Mouse (Mus musculus): Measurements from ENCODE around the gene Lemd2. TPM values are rescaled to one million over a fixed set of nuclear protein-coding genes. Genes with fewer than 3 reads are reported as not detected.

Gene Lemd2
- polyA plus RNA-seq, 2 experiments, result 21.2 to 93.5 TPM

DNA sequence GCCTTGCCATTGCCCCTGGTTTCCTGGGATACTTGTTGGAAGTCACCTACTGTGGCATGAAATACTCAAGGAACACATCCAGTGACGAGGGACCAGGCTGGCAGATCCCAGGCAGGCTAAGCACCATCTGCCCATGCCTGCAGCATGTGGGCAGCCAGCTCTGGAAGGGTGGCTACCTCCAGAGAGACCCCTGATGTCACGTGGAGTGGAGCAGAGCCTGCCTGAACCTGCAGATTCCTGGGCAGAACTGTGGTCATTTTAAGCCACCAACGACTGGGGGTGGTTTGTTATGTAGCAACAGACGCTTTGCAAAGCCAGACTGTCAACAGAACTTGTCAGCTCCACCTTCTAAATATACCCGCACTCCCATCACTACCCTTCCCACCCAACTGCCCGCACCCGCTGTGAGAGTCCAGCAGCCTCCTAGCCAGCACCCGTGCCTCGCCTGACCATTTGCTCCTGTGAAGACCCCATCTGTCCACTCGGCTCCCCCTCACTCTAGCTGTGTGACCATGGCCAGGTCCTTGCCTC lies 41.6 kb upstream of the Lemd2 start:
- H3K9me3 ChIP-seq (ENCODE audit: control insufficient read depth, low read length), result no peaks in the 10 kb centered on the region
- no peak for ATAC-seq (ENCODE audit: low FRiP score, low read depth)
- no peaks in the 10 kb centered on the region for H3K36me3 ChIP-seq (ENCODE audit: control insufficient read depth, insufficient read depth, low read length)
- H3K4me2 ChIP-seq (replicated peaks; ENCODE audit: low read depth, low read length, severe bottlenecking), result no peak overlapping the region
- H3K4me3 ChIP-seq (replicated peaks; ENCODE audit: low read length), result no peak overlapping the region
- H3K9ac ChIP-seq (ENCODE audit: low read depth, low read length, severe bottlenecking), result no peak overlapping the region
- H3K27ac ChIP-seq (replicated peaks; ENCODE audit: low read depth, low read length), result no peak overlapping the region
- peaks cover 13% of the 10 kb centered on the region for H3K4me1 ChIP-seq (ENCODE audit: control insufficient read depth, insufficient read depth, low read length)
- TF ChIP-seq POLR2A (IDR thresholded peaks at IDR 0.05; ENCODE audit: borderline replicate concordance, extremely low read depth, insufficient read depth, insufficient read length), result no peak
- no peaks in the 10 kb centered on the region for H3K27me3 ChIP-seq (ENCODE audit: control insufficient read depth, insufficient read depth, low read length)
- 53% methylated on average over 10 of the region's 10 CpGs for WGBS
- DNase-seq (ENCODE audit: low spot score), result no peak

DNA sequence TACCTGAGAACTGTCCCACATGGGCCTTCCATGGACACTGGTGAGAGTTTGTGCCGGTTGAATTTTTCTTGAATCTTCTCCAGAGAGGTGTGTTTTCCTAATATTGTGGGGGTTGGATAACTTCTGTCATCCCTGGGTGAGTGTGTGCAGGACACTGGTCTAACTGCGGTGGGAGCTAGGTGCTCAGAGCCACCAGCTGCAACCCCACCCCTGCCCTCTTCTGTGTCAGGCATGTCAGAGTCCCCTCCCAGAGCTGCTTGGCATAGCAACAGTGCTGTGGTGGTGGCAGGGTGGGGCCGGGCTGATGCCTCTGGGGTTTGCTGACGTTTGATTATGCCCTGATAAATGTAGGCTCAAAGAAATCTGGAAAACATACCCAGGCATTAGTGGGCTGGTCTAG lies 40.6 kb upstream of the Lemd2 start:
- no peaks in the 10 kb centered on the region for H3K36me3 ChIP-seq (ENCODE audit: control insufficient read depth, insufficient read depth, low read length)
- peaks cover 16% of the 10 kb centered on the region for H3K4me1 ChIP-seq (ENCODE audit: control insufficient read depth, insufficient read depth, low read length)
- no peak overlapping the region for H3K4me3 ChIP-seq (replicated peaks; ENCODE audit: low read length)
- no peaks in the 10 kb centered on the region for H3K27me3 ChIP-seq (ENCODE audit: control insufficient read depth, insufficient read depth, low read length)
- TF ChIP-seq POLR2A (IDR thresholded peaks at IDR 0.05; ENCODE audit: borderline replicate concordance, extremely low read depth, insufficient read depth, insufficient read length), result no peak
- ATAC-seq (ENCODE audit: low FRiP score, low read depth) (no peak), DNase-seq (ENCODE audit: low spot score) (no peak)
- no peak overlapping the region for H3K4me2 ChIP-seq (replicated peaks; ENCODE audit: low read depth, low read length, severe bottlenecking)
- no peak overlapping the region for H3K9ac ChIP-seq (ENCODE audit: low read depth, low read length, severe bottlenecking)
- H3K27ac ChIP-seq (replicated peaks; ENCODE audit: low read depth, low read length), result no peak overlapping the region
- no peaks in the 10 kb centered on the region for H3K9me3 ChIP-seq (ENCODE audit: control insufficient read depth, low read length)
- WGBS, result 65% methylated on average over 4 of the region's 4 CpGs

DNA sequence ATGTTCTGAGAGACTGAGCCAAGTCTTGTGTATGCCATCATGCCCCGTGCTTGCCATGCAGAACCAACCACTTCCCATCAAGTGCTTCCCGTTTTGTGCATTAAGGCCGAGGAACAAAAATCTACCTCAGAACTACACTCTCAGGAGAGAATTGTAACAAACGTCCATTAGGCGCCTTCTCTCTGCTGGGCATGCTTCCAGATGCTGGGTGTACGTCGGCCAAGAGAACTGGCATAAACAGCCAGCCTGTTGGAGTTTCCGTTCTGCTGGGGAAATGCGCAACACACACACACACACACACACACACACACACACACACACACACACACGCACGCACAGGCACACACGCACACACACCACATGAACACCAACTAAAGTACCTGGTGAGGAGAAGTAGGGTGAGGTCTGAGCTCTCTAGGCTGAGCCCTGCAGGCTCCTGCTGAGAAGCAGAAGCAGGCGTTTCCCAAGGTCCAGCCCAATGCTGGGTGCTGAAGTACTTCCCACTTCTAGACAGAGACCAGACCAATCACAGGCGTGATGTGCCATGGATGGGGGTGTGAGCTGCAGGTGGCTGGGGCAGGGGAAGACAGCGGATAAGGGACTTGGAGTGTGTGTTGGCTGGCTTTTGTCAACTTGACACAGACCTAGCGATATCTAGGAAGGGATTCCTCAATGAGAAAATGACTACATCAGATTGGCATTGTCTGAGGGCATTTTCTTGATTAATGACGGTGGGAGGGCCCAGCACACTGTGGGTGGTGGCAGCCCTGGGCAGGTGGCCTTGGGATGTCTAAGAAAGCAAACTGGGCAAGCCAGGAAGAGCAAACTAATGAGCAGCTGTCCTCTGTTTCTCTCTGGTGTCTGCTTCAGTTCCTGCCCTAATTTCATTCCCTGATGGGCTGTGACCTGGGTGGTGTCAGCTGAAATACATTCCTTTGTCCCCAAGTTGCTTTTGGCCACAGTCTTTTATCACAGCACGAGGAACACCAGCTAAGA lies 38.2 kb upstream of the Lemd2 start:
- H3K27ac ChIP-seq (replicated peaks; ENCODE audit: low read depth, low read length), result no peak overlapping the region
- TF ChIP-seq POLR2A (IDR thresholded peaks at IDR 0.05; ENCODE audit: borderline replicate concordance, extremely low read depth, insufficient read depth, insufficient read length), result no peak
- ATAC-seq (ENCODE audit: low FRiP score, low read depth), result no peak
- H3K27me3 ChIP-seq (ENCODE audit: control insufficient read depth, insufficient read depth, low read length), result no peaks in the 10 kb centered on the region
- WGBS, result 55% methylated on average over 18 of the region's 18 CpGs
- no peaks in the 10 kb centered on the region for H3K36me3 ChIP-seq (ENCODE audit: control insufficient read depth, insufficient read depth, low read length)
- H3K4me3 ChIP-seq (replicated peaks; ENCODE audit: low read length), result no peak overlapping the region
- no peak overlapping the region for H3K9ac ChIP-seq (ENCODE audit: low read depth, low read length, severe bottlenecking)
- peak; percentile 36 for DNase-seq (ENCODE audit: low spot score)
- H3K4me2 ChIP-seq (replicated peaks; ENCODE audit: low read depth, low read length, severe bottlenecking), result no peak overlapping the region
- peaks cover 16% of the 10 kb centered on the region for H3K4me1 ChIP-seq (ENCODE audit: control insufficient read depth, insufficient read depth, low read length)
- H3K9me3 ChIP-seq (ENCODE audit: control insufficient read depth, low read length), result no peaks in the 10 kb centered on the region

DNA sequence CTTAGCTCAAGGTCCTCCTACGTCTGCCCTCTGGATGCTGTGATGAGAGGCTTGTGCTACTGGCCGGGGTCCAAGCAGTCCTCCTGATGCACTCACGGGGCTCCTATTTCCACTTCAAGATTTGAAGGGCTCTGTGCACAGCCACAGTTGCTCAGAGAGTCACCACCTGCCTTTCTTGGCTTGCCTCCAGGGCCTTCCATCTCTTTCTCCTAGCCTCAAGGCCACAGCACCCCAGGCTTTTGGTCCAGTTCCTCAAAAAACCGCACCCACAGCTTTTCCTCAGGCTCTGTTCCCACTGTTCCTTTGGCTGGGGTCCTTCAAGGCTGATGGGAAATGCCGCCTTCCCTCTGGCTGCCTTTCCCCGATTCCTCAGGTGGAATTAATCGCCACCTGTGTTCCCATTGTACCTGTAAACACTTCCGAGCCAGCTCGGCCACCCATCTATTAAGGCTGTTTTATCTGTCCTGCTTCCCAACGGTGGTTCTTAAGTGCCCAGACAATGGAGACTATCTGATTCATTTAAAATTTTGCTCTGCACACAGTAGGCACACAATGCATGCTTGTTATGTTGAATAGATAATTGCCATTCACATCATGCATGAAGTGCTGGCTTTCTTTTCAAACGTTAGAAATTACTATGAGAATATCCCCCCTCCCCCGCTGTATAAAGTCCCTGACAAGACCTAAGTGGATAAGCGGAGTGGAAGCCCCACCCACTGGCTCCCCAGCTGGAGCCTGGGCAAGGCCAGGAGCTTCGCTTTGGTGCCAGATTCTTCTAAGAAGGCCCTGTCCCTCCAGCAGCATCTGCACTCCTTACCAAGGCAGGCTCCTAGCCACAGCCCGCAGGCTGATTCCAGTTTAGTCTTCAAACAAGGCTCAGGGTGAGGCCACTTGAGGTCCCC lies 36.5 kb upstream of the Lemd2 start:
- no peak overlapping the region for H3K4me3 ChIP-seq (replicated peaks; ENCODE audit: low read length)
- peak; percentile 69 for DNase-seq (ENCODE audit: low spot score)
- H3K27me3 ChIP-seq (ENCODE audit: control insufficient read depth, insufficient read depth, low read length), result no peaks in the 10 kb centered on the region
- H3K4me2 ChIP-seq (replicated peaks; ENCODE audit: low read depth, low read length, severe bottlenecking), result no peak overlapping the region
- H3K9ac ChIP-seq (ENCODE audit: low read depth, low read length, severe bottlenecking), result no peak overlapping the region
- no peak for TF ChIP-seq POLR2A (IDR thresholded peaks at IDR 0.05; ENCODE audit: borderline replicate concordance, extremely low read depth, insufficient read depth, insufficient read length)
- no peaks in the 10 kb centered on the region for H3K9me3 ChIP-seq (ENCODE audit: control insufficient read depth, low read length)
- H3K27ac ChIP-seq (replicated peaks; ENCODE audit: low read depth, low read length), result no peak overlapping the region
- ATAC-seq (ENCODE audit: low FRiP score, low read depth), result peak; percentile 44; the same call in 1 of the 2 replicates
- WGBS, result 32% methylated on average over 15 of the region's 15 CpGs
- peaks cover 16% of the 10 kb centered on the region for H3K4me1 ChIP-seq (ENCODE audit: control insufficient read depth, insufficient read depth, low read length)
- H3K36me3 ChIP-seq (ENCODE audit: control insufficient read depth, insufficient read depth, low read length), result no peaks in the 10 kb centered on the region

DNA sequence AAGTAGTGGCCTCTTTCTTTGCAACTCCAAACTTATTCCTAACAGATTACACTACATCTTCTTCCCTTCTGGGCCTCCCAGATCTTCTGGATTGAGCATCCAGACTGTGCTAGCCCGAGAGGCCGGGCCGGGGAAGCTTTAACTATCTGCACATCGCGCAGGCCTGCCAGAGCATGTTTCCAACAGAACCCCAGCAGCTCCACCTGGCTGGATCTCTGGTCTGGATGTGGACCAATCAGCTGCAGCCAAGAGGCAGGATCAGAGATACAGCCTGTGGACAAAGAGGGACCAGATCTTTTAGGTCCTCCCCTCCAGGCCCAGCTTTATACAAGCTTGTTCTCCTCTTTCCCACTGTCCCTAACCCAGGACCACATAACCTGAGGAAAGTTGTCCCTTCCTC lies 35.7 kb upstream of the Lemd2 start:
- peaks cover 16% of the 10 kb centered on the region for H3K4me1 ChIP-seq (ENCODE audit: control insufficient read depth, insufficient read depth, low read length)
- TF ChIP-seq POLR2A (IDR thresholded peaks at IDR 0.05; ENCODE audit: borderline replicate concordance, extremely low read depth, insufficient read depth, insufficient read length), result no peak
- H3K4me3 ChIP-seq (replicated peaks; ENCODE audit: low read length), result no peak overlapping the region
- no peak overlapping the region for H3K4me2 ChIP-seq (replicated peaks; ENCODE audit: low read depth, low read length, severe bottlenecking)
- no peaks in the 10 kb centered on the region for H3K9me3 ChIP-seq (ENCODE audit: control insufficient read depth, low read length)
- DNase-seq (ENCODE audit: low spot score) (no peak), ATAC-seq (ENCODE audit: low FRiP score, low read depth) (no peak)
- H3K9ac ChIP-seq (ENCODE audit: low read depth, low read length, severe bottlenecking), result no peak overlapping the region
- H3K27me3 ChIP-seq (ENCODE audit: control insufficient read depth, insufficient read depth, low read length), result no peaks in the 10 kb centered on the region
- H3K27ac ChIP-seq (replicated peaks; ENCODE audit: low read depth, low read length), result no peak overlapping the region
- 74% methylated on average over 5 of the region's 5 CpGs for WGBS
- H3K36me3 ChIP-seq (ENCODE audit: control insufficient read depth, insufficient read depth, low read length), result no peaks in the 10 kb centered on the region
